Comparison of ENCODE assay signal across 24 mouse cellular contexts in genomic region chr14:59629308-59629707, GRCm38 (mm10). TPM values are rescaled to one million over a fixed set of nuclear protein-coding genes. Genes with fewer than 3 reads are reported as not detected.
A peak's percentile ranks its signal among the peaks of the same experiment; 100 is the strongest.
DNase-seq lines count a peak whose midpoint lies in the region; ATAC-seq and TF ChIP-seq lines count a peak whose summit lies in the region.
"Had no signal": no experiment of that assay in that cellular context is flagged by ENCODE, and none has a peak within 500 bp of the region (broad histone marks: within the 10 kb centered on the region; RNA-seq: fewer than 3 reads in every experiment).

No protein-coding gene starts in this region.

- DNase-seq in forebrain, embryonic 10.5 days (ENCODE audit: extremely low spot score, low spot score) = no peak
- no peak for DNase-seq in forebrain, postnatal 0 days
- DNase-seq in kidney, postnatal 4 days = peak; percentile 39 to 42
- no peak for DNase-seq in kidney, adult 8-10 months
- DNase-seq in adrenal gland, adult (ENCODE audit: inconsistent age in 2 of 2, low spot score in 1 of 2) = no peak
- no peak for DNase-seq in layer of hippocampus, postnatal 36 days
- DNase-seq: adrenal gland, postnatal 25 days; cerebellum, adult 8-10 months; gastrocnemius, adult 2 months; heart, postnatal 14 days; kidney, adult 18-20 months; kidney, postnatal 14 days; right cerebral cortex, postnatal 25 days; spleen, adult 18-20 months; thymus, postnatal 25 days had no signal

- H3K36me3 ChIP-seq in forebrain, embryonic 10.5 days (replicated peaks) = peaks cover 43% of the 10 kb centered on the region
- no peaks in the 10 kb centered on the region for H3K36me3 ChIP-seq in forebrain, postnatal 0 days (ENCODE audit: insufficient read depth)
- H3K36me3 ChIP-seq in E14TG2a.4 (ENCODE audit: insufficient read depth, low read length) = peaks cover 32% of the 10 kb centered on the region
- H3K36me3 ChIP-seq in forebrain, embryonic 15.5 days = 0 out of 2 replicates have a peak, but pooled peaks cover 3% of the 10 kb centered on the region
- H3K36me3 ChIP-seq: hindbrain, embryonic 13.5 days had no signal

- peak overlapping the region; percentile 70; the same call in 1 of the 2 replicates for H3K4me3 ChIP-seq in forebrain, embryonic 10.5 days
- no peak overlapping the region for H3K4me3 ChIP-seq in forebrain, postnatal 0 days (ENCODE audit: low read depth, low read length)
- peak overlapping the region; percentile 35 for H3K4me3 ChIP-seq in E14TG2a.4 (replicated peaks; ENCODE audit: low read length)
- peak overlapping the region; percentile 5; the same call in 1 of the 2 replicates for H3K4me3 ChIP-seq in forebrain, embryonic 15.5 days
- H3K4me3 ChIP-seq: erythroblast, embryonic 14.5 days; hindbrain, embryonic 13.5 days; layer of hippocampus, adult 2 months; midbrain, embryonic 10.5 days; neural tube, embryonic 15.5 days had no signal

- peaks cover 66% of the 10 kb centered on the region for H3K4me1 ChIP-seq in forebrain, embryonic 10.5 days
- peaks cover 8% of the 10 kb centered on the region; the same call in 1 of the 2 replicates for H3K4me1 ChIP-seq in forebrain, postnatal 0 days (ENCODE audit: insufficient read depth)
- H3K4me1 ChIP-seq in E14TG2a.4 (replicated peaks; ENCODE audit: low read depth, low read length) = peaks cover 59% of the 10 kb centered on the region
- peaks cover 44% of the 10 kb centered on the region for H3K4me1 ChIP-seq in forebrain, embryonic 15.5 days

- H3K27me3 ChIP-seq in forebrain, embryonic 10.5 days (ENCODE audit: poor library complexity, severe bottlenecking) = peaks cover 46% of the 10 kb centered on the region
- no peaks in the 10 kb centered on the region for H3K27me3 ChIP-seq in forebrain, postnatal 0 days (ENCODE audit: insufficient read depth, low read length)
- H3K27me3 ChIP-seq in E14TG2a.4 (ENCODE audit: insufficient read depth, low read length) = peaks cover 21% of the 10 kb centered on the region
- H3K27me3 ChIP-seq in forebrain, embryonic 15.5 days = no peaks in the 10 kb centered on the region

- no peak overlapping the region; the same call in 1 of the 2 replicates for H3K4me2 ChIP-seq in forebrain, postnatal 0 days (ENCODE audit: low read depth)
- peak overlapping the region; percentile 86 for H3K4me2 ChIP-seq in forebrain, embryonic 15.5 days (replicated peaks)
- H3K4me2 ChIP-seq: heart, embryonic 11.5 days; hindbrain, embryonic 13.5 days; neural tube, embryonic 15.5 days had no signal

- TF ChIP-seq CTCF in forebrain, postnatal 0 days (IDR thresholded peaks at IDR 0.05; ENCODE audit: low read depth) = no peak
- TF ChIP-seq CTCF in E14TG2a.4 (conservative IDR thresholded peaks at IDR 0.05; ENCODE audit: low read length) = no peak

- H3K9ac ChIP-seq in forebrain, postnatal 0 days = no peak overlapping the region
- H3K9ac ChIP-seq in forebrain, embryonic 15.5 days (replicated peaks) = no peak overlapping the region
- H3K9ac ChIP-seq: hindbrain, embryonic 13.5 days; neural tube, embryonic 15.5 days had no signal

- whole genome bisulfite sequencing in forebrain, embryonic 10.5 days = 88% methylated on average over 15 of the region's 15 CpGs
- WGBS in forebrain, postnatal 0 days = 67% methylated on average over 15 of the region's 15 CpGs
- WGBS in forebrain, embryonic 15.5 days = 67% methylated on average over 15 of the region's 15 CpGs

- no peak for ATAC-seq in forebrain, postnatal 0 days
- ATAC-seq in forebrain, embryonic 15.5 days (replicated peaks) = no peak
- ATAC-seq: inflammation-experienced regulatory T-cells, adult 6 months had no signal

- no peaks in the 10 kb centered on the region for H3K9me3 ChIP-seq in forebrain, embryonic 10.5 days
- H3K9me3 ChIP-seq in forebrain, postnatal 0 days (ENCODE audit: low read length) = no peaks in the 10 kb centered on the region
- no peaks in the 10 kb centered on the region for H3K9me3 ChIP-seq in E14TG2a.4 (ENCODE audit: low read length)
- no peaks in the 10 kb centered on the region for H3K9me3 ChIP-seq in forebrain, embryonic 15.5 days
- H3K9me3 ChIP-seq: hindbrain, embryonic 13.5 days; midbrain, embryonic 10.5 days; neural tube, embryonic 15.5 days had no signal

- H3K27ac ChIP-seq in forebrain, embryonic 10.5 days = no peak overlapping the region
- H3K27ac ChIP-seq in forebrain, postnatal 0 days (ENCODE audit: low read depth, low read length) = no peak overlapping the region
- no peak overlapping the region for H3K27ac ChIP-seq in forebrain, embryonic 15.5 days (replicated peaks)
- H3K27ac ChIP-seq: gastrocnemius, adult 2 months; hindbrain, embryonic 13.5 days; layer of hippocampus, adult 2 months; midbrain, embryonic 10.5 days; neural tube, embryonic 15.5 days had no signal

RNA-seq across cellular contexts. Expression of gene Shisa2, which starts 4.2 kb away (rescaled TPM):
- polyA plus RNA-seq in forebrain, embryonic 10.5 days (2016; fragmentation: Nextera tagmentation; extraction: Ambion mirVana) = 23.3 and 30.5 TPM in 2 replicates
- 11.8 and 12.6 TPM in 2 replicates for total RNA-seq in forebrain, postnatal 0 days (2014; rRNA removed)
- 5.2 and 7.1 TPM in 2 replicates for polyA plus RNA-seq in forebrain, postnatal 0 days (2015; fragmentation: Nextera tagmentation; extraction: Ambion mirVana)
- 18.4 and 22.8 TPM in 2 replicates for polyA plus RNA-seq in forebrain, embryonic 15.5 days (2015; fragmentation: Nextera tagmentation; extraction: Ambion mirVana)
- 1 to 10 TPM; 3.3 to 3.5 TPM for total RNA-seq in layer of hippocampus, postnatal 36 days (2021)
- polyA plus RNA-seq: erythroblast, embryonic 14.5 days; inflammation-experienced regulatory T-cells, adult 6 months had no signal

RNA-seq across cellular contexts. Expression of gene Cdadc1, which starts 31.5 kb away (rescaled TPM):
- polyA plus RNA-seq in forebrain, embryonic 10.5 days (2016; fragmentation: Nextera tagmentation; extraction: Ambion mirVana) = 23.5 and 26.6 TPM in 2 replicates
- 5.1 and 8.8 TPM in 2 replicates for total RNA-seq in forebrain, postnatal 0 days (2014; rRNA removed)
- 33.8 and 34.6 TPM in 2 replicates for polyA plus RNA-seq in forebrain, postnatal 0 days (2015; fragmentation: Nextera tagmentation; extraction: Ambion mirVana)
- 35.8 and 38.8 TPM in 2 replicates for polyA plus RNA-seq in forebrain, embryonic 15.5 days (2015; fragmentation: Nextera tagmentation; extraction: Ambion mirVana)
- total RNA-seq in layer of hippocampus, postnatal 36 days (2021) = 10 to 100 TPM; 67.1 to 81.0 TPM

Comparison
In these comparisons a context has a peak if more than half of its experiments do, and no peak if none do; other contexts are left out.
1. DNase-seq: peak in kidney, postnatal 4 days (2 of 2); none in forebrain, embryonic 10.5 days (single experiment), forebrain, postnatal 0 days (single experiment), kidney, adult 8-10 months (0 of 2), adrenal gland, adult (0 of 2) and layer of hippocampus, postnatal 36 days (0 of 2).